Mouse (Mus musculus): ENCODE measurements at regions not wholly inside any gene's neighbourhood (a gene's known extent, or its start where the extent isn't known, plus 50 kb on each side); places are given as distances from the start of the nearest gene placed in this dataset.

DNA sequence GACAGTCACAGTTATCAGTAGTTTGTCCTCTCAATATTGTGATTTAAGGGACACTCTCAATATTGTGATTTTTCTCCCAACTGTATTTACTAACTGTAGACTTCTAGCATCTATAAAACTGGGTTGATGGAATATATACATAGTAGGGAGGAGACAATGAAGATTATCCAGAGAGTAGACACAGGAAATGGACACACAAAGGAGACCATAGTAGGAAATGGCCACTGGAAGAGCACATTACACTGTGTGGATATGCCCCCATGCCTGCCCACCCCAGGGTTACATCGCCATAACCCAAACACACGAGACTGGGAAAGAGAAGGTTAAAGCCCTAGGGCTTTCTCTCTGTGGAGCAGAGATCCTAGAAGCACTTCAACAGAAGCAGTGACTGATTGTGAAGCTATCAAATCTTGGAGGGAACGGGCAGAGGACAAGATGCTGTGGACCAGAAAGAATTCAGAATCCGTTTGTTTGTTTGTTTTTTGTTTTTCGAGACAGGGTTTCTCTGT is 71.0 kb upstream of the Cpm start:
- ATAC-seq (replicated peaks; ENCODE audit: low FRiP score, low TSS enrichment, poor library complexity, severe bottlenecking): no peak

DNA sequence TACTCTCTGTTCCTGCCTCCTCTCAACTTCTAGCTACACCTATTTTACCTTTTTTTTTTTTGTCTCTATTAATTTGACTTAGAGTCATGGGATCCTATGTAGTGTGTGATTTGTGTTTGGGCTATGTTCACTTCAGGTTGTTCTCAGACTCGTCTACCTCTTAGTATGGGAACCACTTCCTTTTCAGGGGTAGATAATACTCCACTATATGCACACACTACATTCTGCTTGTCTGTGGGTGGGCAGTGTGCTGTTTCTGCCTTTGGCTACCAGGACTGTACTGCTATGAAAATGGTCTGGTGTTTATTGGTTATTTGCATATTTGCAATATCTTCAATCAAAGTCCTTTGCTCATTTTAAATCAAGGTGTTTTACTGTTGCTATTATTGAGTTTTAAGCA is 71.6 kb upstream of the Cpm start:
- ATAC-seq (replicated peaks; ENCODE audit: low FRiP score, low TSS enrichment, poor library complexity, severe bottlenecking): no peak

DNA sequence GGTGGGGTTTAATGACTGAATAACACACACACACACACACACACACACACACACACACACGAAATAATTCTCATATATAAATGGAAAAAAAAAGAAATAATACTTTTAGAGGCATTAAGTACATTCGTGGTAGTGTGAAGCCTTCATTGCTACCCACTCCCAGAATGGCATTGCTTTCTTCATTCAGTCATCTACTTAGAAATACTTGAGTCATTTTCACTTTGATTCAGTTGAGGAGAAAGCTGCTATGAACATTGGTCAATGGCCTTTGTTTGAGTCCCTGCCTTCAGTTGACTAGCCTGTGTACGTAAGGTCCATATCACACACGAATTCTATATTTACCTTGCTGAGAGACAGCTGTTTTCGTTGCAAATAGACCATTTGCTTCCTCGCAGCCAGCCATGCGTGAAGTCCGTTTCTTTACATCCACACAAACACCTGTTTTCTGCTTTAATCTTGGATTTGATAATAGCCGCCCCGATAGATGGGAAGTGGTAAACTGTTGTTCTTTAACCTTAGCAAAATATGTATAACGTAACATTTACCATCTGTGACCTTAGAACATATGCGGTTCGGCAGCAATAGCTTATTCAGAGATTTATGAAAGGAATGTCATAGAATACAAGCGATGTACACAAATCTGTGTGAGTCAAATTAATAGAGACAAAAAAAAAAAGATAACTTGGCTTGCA is 72.3 kb upstream of the Cpm start:
- ATAC-seq (replicated peaks; ENCODE audit: low FRiP score, low TSS enrichment, poor library complexity, severe bottlenecking): no peak

DNA sequence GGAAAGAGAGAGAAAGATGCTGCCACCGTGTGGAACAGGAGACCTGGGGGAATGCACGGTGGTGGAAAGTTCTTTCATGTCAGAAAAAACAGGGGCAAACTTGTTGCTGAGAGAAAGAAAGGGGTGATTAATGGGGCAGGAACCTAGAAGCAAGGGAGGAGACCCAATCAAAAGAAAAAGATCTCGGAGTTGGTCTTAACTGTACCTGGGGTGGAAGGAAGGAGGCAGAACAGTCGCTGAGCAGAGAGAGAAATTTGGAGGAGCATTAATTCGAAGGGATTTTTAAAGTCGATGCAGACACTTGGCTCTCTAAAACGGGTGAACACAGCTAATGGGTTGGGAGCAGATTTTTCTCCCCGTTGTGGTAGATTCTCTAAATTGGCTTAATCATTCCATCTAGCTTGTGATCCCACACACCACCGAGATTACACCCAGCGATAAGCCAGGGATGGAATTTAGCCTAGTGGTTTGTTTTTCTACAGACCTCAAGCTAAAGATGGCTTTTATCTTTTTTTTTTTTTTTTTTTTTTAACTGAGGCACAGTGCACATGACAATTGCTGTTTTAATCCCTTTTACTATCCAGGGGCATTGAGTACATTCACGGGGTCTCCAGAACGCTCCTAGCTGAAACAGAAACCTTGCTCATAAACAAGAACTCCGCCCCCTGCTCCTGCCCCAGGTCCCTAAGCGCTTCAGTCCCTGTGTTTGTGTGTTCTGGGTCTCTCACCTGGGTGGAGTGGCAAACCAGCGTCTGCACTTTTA is 73.1 kb upstream of the Cpm start:
- no peak for ATAC-seq (replicated peaks; ENCODE audit: low FRiP score, low TSS enrichment, poor library complexity, severe bottlenecking)

DNA sequence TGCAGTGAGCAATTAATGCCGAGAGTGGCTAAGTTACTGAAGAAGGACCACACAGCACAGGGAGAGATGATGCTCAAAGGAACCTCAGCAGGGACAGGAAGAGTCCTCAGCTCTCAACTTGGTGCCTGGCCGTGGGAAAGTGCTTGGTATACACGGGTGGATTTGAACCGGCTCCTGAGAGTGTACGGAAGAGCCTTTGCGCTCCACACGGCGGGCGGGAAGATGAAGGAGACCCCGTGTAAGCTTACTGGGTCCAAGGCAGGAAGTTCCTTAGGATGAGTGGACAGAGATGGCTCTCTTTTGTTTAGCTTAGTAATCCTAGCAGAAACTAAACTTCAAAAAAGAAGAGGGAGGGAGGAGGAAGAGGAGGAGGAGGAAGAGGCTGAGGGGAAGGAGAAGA is 73.8 kb upstream of the Cpm start:
- no peak for ATAC-seq (replicated peaks; ENCODE audit: low FRiP score, low TSS enrichment, poor library complexity, severe bottlenecking)

DNA sequence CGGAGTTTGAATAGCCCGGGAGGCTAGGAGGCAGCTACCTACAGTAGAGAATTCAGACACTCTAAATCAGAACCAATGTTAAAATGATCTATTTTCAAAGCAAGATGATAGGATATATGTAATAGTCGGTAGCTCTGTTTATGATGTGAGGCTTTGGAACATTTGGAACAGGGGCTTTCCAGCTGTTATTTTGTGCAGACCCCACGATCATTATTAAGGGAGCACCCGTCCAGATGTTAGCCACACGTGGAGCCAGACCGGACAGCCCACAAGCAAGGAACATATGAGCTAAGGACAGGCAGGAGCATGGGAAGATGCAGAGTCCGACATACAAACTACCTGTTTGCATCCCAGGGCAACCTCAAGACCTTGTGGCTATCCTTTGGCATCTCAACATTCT is 74.3 kb upstream of the Cpm start:
- ATAC-seq (replicated peaks; ENCODE audit: low FRiP score, low TSS enrichment, poor library complexity, severe bottlenecking): no peak

DNA sequence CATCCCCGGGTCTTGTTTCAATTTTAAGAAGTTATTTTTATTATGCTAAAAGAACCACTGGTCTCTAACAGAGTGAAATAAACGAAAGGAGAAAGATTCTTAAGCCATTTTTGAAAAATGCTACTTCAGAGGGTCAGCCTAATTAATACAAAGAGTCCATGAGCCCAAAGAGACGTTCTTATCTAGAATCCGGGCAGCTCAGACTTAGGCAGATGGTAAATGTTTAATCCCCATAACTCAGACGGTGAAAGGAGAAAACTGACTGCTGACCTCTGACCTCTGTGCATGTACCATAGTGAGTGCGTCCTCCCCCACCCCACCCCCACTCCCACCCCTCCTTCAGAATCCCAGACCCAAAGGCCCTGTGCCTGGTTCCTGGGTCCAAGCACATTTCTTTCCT is 74.8 kb upstream of the Cpm start:
- no peak for ATAC-seq (replicated peaks; ENCODE audit: low FRiP score, low TSS enrichment, poor library complexity, severe bottlenecking)

DNA sequence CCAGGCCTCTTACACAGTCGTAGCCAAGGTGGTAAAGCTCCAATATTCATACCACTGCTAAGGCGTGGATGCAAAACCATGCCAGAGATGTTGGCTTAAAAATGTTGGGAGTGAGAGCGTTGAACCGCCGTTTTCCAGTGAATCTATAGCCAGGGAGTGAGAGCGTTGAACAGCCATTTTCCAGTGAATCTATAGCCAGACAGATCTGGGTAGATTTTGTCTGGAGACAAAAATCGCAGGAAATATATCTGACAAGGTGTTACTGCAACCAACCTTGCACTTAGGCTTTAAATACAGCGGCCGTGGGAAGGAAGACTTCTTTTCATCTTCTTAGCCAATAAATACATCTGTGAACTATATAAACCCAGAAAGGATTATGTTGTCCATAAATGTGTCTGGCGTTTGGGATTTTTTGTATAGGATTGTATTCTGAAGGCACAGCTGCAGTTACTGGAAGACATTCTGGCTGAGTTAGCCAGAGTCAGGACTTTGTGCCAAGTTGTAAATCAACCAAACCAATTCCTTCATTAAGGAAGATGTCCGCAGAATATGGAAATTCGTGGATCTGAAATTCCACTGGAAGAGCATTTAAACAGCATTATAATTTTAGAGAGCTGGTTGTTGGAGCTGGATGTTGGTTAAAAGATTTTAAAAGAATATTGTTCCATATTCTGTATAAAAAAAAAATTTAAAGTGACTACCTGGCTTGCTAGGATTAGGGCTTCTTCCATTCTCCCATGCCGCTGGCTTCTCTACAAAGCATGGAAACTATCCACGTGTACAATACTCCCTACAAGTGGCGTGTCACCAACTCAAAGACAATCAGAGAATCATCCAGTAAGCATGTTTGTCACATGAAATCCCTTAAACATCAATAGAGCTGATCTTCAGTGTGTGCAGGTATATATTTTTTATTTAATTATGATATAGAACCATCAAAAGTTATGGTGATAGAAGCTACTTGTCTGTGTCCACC is 75.8 kb upstream of the Cpm start:
- ATAC-seq (replicated peaks; ENCODE audit: low FRiP score, low TSS enrichment, poor library complexity, severe bottlenecking): no peak

DNA sequence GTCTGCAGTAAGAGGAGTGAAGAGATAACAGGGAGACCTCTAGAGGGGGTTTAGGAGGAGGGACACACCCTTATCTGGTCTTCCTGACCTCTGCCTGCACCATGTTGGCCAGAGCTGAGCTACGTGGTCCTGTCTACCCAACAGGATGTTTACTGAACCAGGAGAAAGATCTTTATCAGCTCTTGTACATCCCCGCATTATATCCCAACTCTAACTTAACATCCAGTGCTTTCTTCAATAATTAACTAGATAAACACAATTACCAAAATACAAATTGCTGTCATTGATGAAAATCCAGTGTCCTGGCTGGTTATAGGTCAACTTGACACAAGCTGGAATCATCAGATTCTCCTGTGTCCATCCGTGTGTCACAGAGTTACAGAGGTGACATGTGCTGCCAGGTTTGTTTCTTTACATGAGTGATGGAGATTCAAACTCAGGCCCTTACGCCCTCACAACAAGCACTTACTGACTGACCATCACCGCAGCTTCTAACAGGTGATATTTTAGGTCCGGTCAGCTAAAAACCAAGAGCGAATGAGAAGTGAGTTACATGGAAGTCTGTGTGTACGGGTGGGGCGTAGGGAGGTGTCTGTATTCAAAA is 77.1 kb upstream of the Cpm start:
- no peak for ATAC-seq (replicated peaks; ENCODE audit: low FRiP score, low TSS enrichment, poor library complexity, severe bottlenecking)

DNA sequence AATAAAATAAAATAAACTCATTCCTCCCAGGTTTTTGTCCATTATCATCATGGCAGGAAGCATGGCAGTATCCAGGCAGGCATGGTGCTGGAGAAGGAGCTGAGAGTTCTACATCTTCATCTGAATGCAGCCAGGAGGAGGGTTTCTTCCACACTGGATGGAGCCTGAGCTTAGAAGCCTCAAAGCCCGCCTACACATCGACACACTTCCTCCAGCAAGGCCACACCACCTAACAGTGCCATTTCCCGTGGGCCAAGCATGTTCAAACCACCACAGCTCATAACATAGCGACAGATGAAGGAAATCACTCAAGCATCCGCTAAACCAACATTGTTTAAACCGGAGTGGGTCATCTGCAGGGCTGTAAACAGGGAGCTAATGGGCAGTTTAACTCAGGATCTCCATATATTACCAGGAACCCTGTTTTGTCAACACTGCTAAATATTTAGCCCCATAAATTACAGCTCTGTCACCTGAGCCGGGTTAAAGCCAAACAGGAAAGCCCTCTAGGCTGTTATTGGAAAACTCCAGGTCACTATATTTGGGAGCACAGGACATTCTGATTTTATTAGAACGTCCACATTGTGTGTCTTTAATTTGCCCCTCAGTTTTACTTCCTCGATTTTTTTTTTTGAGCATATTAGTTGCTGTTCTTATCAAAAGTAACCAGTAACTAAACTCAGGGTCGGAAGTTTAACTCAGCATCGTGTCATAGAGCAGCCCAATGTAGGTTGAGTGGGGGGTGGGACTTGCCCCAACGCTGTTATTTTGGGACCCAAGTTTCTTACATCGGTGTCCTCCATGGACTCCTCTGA is 77.9 kb upstream of the Cpm start:
- ATAC-seq (replicated peaks; ENCODE audit: low FRiP score, low TSS enrichment, poor library complexity, severe bottlenecking): no peak

DNA sequence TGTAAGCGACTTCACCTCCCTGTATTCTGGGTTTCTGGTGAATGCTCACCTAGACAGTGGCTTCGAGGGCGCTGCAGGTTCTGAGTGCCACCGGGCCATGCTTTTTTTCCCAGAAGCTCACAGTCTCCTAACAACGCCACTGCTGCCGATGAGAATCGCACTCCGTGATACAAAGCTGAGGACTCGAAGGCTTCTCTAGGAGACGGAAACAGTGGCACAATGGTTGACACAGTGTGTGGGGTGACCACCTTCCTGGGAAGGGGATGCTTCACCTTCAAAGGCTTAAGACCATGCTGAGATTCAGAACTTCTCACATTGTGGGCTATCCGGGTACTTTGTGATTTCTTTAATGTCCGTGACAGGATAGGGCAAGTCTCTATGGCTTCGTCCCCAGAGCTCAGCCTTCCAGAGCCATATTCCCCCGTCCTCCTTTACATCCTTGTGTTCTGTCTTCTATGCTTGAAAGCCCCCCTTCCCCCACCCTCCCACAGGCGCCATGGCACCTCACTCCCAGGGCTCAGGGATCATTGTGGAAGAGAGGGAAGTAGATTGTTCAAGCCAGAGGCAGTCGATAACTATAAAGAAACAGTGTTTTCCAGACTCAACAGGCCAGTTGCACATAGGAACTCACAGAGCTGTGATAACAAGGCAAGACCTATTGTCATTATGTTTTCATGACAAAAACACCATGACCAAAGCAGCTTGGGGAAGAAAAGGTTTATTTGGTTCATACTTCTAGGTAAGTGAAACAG is 79.3 kb upstream of the Cpm start:
- no peak for ATAC-seq (replicated peaks; ENCODE audit: low FRiP score, low TSS enrichment, poor library complexity, severe bottlenecking)

DNA sequence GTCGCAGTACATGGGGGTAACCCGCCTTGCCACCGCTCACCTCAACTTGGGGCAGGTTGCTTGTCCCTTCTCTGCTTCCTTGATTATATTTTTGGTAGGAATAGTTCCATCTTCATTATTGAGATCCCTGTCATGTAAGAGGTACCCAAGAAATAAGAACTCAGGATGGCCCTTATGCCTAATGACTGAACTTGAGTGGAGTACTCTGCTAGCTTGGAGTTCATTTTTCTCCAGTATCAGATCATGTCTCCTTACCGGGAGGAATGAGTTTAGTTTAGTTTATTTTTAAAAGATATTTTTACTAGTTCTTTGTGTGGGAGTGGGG is 79.8 kb upstream of the Cpm start:
- no peak for ATAC-seq (replicated peaks; ENCODE audit: low FRiP score, low TSS enrichment, poor library complexity, severe bottlenecking)

DNA sequence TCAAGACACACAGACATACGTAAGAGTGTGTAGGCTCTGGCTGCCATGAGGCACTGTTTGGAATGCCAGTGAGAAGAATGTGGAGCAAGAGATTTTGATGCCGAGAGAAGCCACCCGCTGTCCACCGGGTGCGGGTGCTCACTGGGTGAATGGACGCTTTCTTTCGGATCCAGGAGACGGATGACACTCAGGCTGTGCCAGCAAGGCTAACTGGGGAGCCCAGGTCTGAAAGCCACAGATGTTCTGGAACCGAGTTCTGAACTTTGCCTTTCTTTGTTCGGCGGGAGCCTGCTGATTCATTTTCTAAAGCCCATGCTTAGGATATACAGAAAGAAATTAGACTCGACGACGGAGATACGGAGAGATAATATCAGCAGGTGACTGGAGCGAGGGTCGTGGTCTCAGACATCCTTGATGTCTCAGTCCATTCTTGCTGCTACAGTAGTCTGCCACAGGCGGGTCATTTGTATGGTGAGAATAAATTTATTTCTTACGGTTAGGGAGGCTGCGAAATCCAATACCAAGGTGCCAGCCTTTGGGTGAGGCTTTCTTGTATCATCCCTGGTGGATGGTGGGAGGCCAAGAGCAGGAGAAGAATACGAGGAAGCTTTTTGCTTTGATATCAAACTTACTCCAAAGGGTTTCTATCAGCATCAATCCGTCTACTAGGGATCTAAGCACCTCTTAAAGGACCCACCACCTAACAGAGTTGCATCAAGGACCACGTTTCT is 80.4 kb upstream of the Cpm start:
- no peak for ATAC-seq (replicated peaks; ENCODE audit: low FRiP score, low TSS enrichment, poor library complexity, severe bottlenecking)

DNA sequence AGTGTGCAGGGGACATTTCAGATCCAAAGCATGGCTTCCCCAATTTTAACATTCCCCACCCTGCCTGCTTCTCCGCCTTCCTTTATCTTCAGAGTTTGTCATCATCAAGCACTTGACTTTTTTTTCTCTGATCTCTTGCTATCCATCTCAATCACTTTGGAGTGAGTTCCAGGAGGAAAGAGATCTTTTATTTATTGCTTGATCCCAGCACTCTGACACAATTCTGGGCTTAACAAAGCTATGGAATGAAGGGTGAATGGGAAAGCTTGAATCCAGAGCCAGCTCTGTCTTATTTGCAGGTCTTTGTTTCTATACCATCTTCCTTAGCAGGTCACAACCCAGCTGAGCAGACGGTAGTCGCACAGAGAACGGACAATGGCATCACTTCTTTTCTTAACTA is 81.0 kb upstream of the Cpm start:
- no peak for ATAC-seq (replicated peaks; ENCODE audit: low FRiP score, low TSS enrichment, poor library complexity, severe bottlenecking)

DNA sequence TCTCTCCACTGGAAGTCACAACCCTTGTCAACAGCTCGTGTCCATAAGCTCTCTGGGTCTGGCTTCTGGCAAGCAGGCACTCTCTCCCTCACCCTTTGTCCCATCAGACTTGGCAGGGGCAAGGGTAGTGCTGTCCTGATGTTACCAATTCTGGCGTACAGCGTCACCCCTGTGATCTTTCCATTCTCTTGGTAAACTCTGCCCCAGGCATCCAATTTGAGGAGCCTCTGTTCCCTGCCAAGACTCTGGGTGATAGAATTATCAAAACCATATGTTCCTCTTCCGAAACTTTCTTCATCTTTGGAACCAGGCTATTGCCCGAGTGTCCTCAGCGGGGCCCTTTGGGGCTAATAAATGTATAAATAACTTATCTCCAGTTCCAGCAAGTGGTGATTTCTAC is 82.0 kb upstream of the Cpm start:
- no peak for ATAC-seq (replicated peaks; ENCODE audit: low FRiP score, low TSS enrichment, poor library complexity, severe bottlenecking)

DNA sequence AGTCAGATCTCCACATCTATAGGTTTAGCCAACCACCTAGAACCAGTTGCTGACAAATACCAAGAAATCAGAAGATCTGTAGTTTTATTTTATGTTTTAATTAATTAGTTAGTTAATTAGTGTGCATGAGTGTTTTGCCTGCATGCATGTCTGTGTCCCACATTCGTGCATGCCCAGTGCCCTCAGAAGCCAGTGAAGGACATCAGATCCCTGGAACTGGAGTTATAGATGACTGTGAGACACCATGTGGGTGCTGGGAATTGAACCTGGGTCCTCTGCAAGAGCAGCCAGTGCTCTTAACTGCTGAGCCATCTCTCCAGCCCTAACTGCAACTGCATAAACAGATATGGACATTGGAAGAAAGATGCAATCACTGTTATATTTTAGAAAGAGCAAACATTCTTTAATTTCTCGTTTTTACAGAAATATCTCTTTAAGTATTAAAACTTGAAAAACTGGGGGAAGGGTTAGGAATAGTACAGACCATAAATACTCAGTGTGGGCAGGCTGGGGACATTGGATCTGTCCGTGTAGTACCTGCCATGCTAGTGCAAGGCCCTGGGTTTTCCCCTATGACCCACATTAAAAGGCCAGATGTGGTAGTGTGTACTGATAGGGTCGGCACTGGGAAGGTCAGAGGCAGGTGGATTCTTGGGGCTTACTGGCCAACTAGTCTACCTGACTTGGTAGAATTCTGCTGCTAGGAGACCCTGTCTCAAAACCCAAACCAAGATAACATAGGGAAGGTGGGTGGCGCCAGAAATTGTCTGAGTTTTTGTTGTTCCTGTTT is 83.3 kb upstream of the Cpm start:
- ATAC-seq (replicated peaks; ENCODE audit: low FRiP score, low TSS enrichment, poor library complexity, severe bottlenecking): no peak
